Mouse (Mus musculus) megakaryocyte, embryonic 14.5 days (primary cell): ENCODE data around the gene Gm10306. TPM values are rescaled to one million over a fixed set of nuclear protein-coding genes. Genes with fewer than 3 reads are reported as not detected.

Experiments used
- H3K27me3 ChIP-seq: replicated peaks from 2 replicates; pipeline ENCODE3; 2012; ENCODE audit warnings: inconsistent platforms
- H3K36me3 ChIP-seq: replicated peaks from 2 replicates; pipeline ENCODE3; 2012; ENCODE audit warnings: low read length, inconsistent platforms, mixed read lengths
- H3K4me1 ChIP-seq: 2 replicates; pipeline ENCODE4 v1.6.1; 2012; ENCODE audit warnings: inconsistent platforms
- H3K4me3 ChIP-seq: replicated peaks from 2 replicates; pipeline ENCODE3; 2012; ENCODE audit warnings: moderate library complexity, mild to moderate bottlenecking, inconsistent platforms
- H3K9me3 ChIP-seq: 2 replicates; pipeline ENCODE4 v1.6.1; 2012; ENCODE audit warnings: inconsistent platforms
- FLI1 ChIP-seq: IDR thresholded peaks from 2 replicates; pipeline ENCODE4 v1.6.1; 2012; ENCODE audit warnings: low read length, inconsistent platforms, mixed read lengths
- GATA1 ChIP-seq: IDR thresholded peaks from 3 replicates; pipeline ENCODE4 v1.6.1; 2012; ENCODE audit warnings: mixed read lengths, low read length, inconsistent platforms, borderline replicate concordance
- polyA plus RNA-seq: library from polyadenylated mRNA; stranded (reverse); fragments of >175 nt; gene quantifications from 2 replicates; pipeline ENCODE4 v1.2.3, GENCODE M21; 2012; ENCODE audit warnings: low replicate concordance; ENCODE audit not compliant: insufficient read depth

Gene Gm10306
- polyA plus RNA-seq, 1 experiment, result not detected

- Histone ChIP-seq H3K36me3 (no peaks in the 10 kb centered on the region), H3K4me3 (no peak overlapping the region), H3K27me3 (no peaks in the 10 kb centered on the region), H3K9me3 (no peaks in the 10 kb centered on the region), H3K4me1 (peaks cover 18% of the 10 kb centered on the region)
- TF ChIP-seq GATA1 (no peak), FLI1 (no peak)
Observed at GRCm38 (mm10) chr4:94560316-94560715, 4.0 kb downstream of the Gm10306 start.

GRCm38 (mm10) chr4:94561954-94562648, 5.8 kb downstream of the Gm10306 start:
- H3K4me1 ChIP-seq, result peaks cover 13% of the 10 kb centered on the region
- no peak for TF ChIP-seq GATA1
- no peak for TF ChIP-seq FLI1
- H3K9me3 ChIP-seq, result no peaks in the 10 kb centered on the region
- peaks cover 7% of the 10 kb centered on the region for H3K36me3 ChIP-seq
- no peaks in the 10 kb centered on the region for H3K27me3 ChIP-seq
- H3K4me3 ChIP-seq, result no peak overlapping the region

DNA sequence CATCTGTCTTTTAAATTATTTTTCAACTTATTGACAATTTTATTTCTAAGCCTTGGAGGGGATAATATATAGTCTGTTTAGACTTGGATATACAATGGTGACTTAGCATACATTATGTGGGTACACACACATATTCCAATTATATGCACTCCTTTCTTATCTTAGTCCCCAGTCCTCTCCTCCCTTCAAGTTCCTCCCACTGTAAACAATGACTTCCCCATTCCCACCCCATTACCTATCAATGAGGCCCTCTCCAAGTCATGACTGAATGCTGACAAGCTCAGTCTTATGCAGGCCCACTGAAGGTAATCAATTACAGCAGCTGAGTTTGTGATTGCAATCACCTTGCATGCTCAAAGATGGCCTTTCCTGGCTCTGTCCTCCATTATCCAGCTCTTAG, 8.0 kb downstream of the Gm10306 start:
- H3K36me3 ChIP-seq, result peaks cover 24% of the 10 kb centered on the region
- H3K4me1 ChIP-seq, result peaks cover 9% of the 10 kb centered on the region; the same call in 1 of the 2 replicates
- no peak overlapping the region for H3K4me3 ChIP-seq
- no peak for TF ChIP-seq GATA1
- TF ChIP-seq FLI1, result no peak
- no peaks in the 10 kb centered on the region for H3K9me3 ChIP-seq
- no peaks in the 10 kb centered on the region for H3K27me3 ChIP-seq

GRCm38 (mm10) chr4:94572677-94573076, 16.3 kb downstream of the Gm10306 start:
- Histone ChIP-seq H3K27me3 (no peaks in the 10 kb centered on the region), H3K36me3 (peaks cover 81% of the 10 kb centered on the region), H3K4me3 (no peak overlapping the region), H3K9me3 (no peaks in the 10 kb centered on the region), H3K4me1 (peaks cover 7% of the 10 kb centered on the region)
- TF ChIP-seq FLI1 (no peak), GATA1 (no peak)

- peaks cover 38% of the 10 kb centered on the region for H3K4me1 ChIP-seq
- H3K27me3 ChIP-seq, result no peaks in the 10 kb centered on the region
- no peak for TF ChIP-seq GATA1
- peaks cover 20% of the 10 kb centered on the region for H3K36me3 ChIP-seq
- no peak overlapping the region for H3K4me3 ChIP-seq
- no peaks in the 10 kb centered on the region for H3K9me3 ChIP-seq
Observed at GRCm38 (mm10) chr4:94591765-94592381, 35.5 kb downstream of the Gm10306 start.

DNA sequence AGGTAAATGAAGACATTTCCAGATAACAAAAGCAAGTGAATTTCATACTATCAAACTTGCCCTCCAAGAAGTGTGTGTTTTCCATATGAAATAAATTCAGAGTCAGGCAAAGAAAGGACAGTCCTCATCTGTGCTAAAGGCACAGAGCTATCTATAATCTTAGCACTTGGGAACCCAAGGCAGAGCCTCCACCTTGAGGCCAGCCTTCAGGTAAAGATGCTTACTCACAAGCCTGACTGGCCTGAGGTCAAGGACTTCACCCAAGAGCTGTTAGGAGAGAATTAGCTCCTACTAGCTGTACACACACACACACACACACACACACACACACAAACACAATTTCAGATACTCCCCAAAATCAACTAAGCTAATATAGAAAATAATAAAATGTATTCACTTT, 36.4 kb downstream of the Gm10306 start:
- peaks cover 15% of the 10 kb centered on the region for H3K36me3 ChIP-seq
- H3K4me1 ChIP-seq, result peaks cover 38% of the 10 kb centered on the region
- H3K4me3 ChIP-seq, result no peak overlapping the region
- no peak for TF ChIP-seq FLI1
- no peak for TF ChIP-seq GATA1
- H3K9me3 ChIP-seq, result no peaks in the 10 kb centered on the region
- no peaks in the 10 kb centered on the region for H3K27me3 ChIP-seq

GRCm38 (mm10) chr4:94601395-94601794, 45.0 kb downstream of the Gm10306 start:
- TF ChIP-seq GATA1, result no peak
- TF ChIP-seq FLI1, result no peak
- Histone ChIP-seq H3K4me3 (peak overlapping the region; percentile 64), H3K4me1 (peaks cover 29% of the 10 kb centered on the region)

GRCm38 (mm10) chr4:94602496-94603030, 46.2 kb downstream of the Gm10306 start:
- H3K4me3 ChIP-seq, result peak overlapping the region; percentile 99
- H3K9me3 ChIP-seq, result no peaks in the 10 kb centered on the region
- peaks cover 4% of the 10 kb centered on the region for H3K36me3 ChIP-seq
- no peak for TF ChIP-seq GATA1
- TF ChIP-seq FLI1, result no peak
- H3K27me3 ChIP-seq, result no peaks in the 10 kb centered on the region
- peaks cover 29% of the 10 kb centered on the region for H3K4me1 ChIP-seq

More at GRCm38 (mm10) chr4:94601395-94601794, 45.0 kb downstream of the Gm10306 start:
- Histone ChIP-seq H3K9me3 (no peaks in the 10 kb centered on the region), H3K36me3 (peaks cover 7% of the 10 kb centered on the region), H3K27me3 (no peaks in the 10 kb centered on the region)

DNA sequence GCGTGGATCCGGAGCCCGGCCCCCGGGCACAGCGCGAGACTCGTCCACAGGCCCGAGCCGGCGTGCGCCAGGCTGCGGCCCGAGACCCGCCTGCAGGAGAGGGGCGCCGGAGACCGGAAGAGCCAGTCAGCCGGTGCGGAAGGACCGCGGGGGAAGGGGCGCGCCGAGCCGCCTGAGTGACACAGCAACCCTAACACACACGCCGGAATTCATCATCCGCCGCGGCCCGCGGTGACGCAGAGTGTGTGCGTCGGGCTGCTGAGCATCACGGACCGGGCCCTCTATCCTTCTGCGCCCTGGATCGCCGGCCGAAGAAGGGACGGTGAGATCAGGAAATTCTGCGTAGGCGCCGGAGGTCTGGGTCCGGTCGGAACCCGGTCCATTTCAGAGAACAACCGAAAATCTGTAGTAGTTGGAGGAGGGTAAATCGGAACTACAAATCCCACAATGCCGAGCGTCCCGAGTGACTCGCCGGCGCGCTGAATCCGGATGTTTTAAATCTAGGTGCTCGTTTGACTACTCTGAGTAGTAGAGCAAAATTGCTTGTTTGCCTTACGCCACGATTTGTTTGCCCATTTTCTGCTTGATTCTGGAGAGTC, 46.8 kb downstream of the Gm10306 start, which contains the start of gene Plaa:
TSS of gene Plaa (minus strand) at position 214 of the 599 bp plus-strand sequence.
- Histone ChIP-seq H3K4me1 (peaks cover 26% of the 10 kb centered on the region), H3K36me3 (peaks cover 2% of the 10 kb centered on the region), H3K4me3 (peak within 1 kb of the TSS; percentile 99), H3K27me3 (no peaks in the 10 kb centered on the region), H3K9me3 (no peaks in the 10 kb centered on the region)
- TF ChIP-seq FLI1, result 0 out of 2 replicates have a peak, but pooled peaks have one; percentile 30
- TF ChIP-seq GATA1, result no peak
